Mouse (Mus musculus): ENCODE data around the gene Gfpt1. TPM values are rescaled to one million over a fixed set of nuclear protein-coding genes. Genes with fewer than 3 reads are reported as not detected.

Gene Gfpt1
- polyA plus RNA-seq, 1 experiment from 2014 or later: 19.0 TPM

GRCm38 (mm10) chr6:87111493-87111892 lies 68.8 kb downstream of the Gfpt1 start:
- H3K27ac ChIP-seq: no peak overlapping the region
- no peak for ATAC-seq (ENCODE audit: low FRiP score)
- no peak overlapping the region for H3K4me2 ChIP-seq
- no peaks in the 10 kb centered on the region for H3K9me3 ChIP-seq
- no peaks in the 10 kb centered on the region for H3K27me3 ChIP-seq
- WGBS: 94% methylated on average over 1 of the region's 1 CpGs
- H3K36me3 ChIP-seq: no peaks in the 10 kb centered on the region
- no peak overlapping the region for H3K4me3 ChIP-seq
- no peak overlapping the region for H3K9ac ChIP-seq
- no peaks in the 10 kb centered on the region for H3K4me1 ChIP-seq (replicated peaks)

- H3K9ac ChIP-seq: no peak overlapping the region
- no peak overlapping the region for H3K27ac ChIP-seq
- no peaks in the 10 kb centered on the region for H3K9me3 ChIP-seq
- ATAC-seq (ENCODE audit: low FRiP score): no peak
- H3K4me3 ChIP-seq: no peak overlapping the region
- 77% methylated on average over 6 of the region's 6 CpGs for WGBS
- H3K36me3 ChIP-seq: no peaks in the 10 kb centered on the region
- H3K27me3 ChIP-seq: no peaks in the 10 kb centered on the region
- no peak overlapping the region for H3K4me2 ChIP-seq
- no peaks in the 10 kb centered on the region for H3K4me1 ChIP-seq (replicated peaks)
Measured at GRCm38 (mm10) chr6:87112125-87112524, 69.5 kb downstream of the Gfpt1 start.

- Histone ChIP-seq H3K4me1 (replicated peaks) (no peaks in the 10 kb centered on the region), H3K9ac (no peak overlapping the region), H3K4me3 (no peak overlapping the region), H3K27me3 (no peaks in the 10 kb centered on the region), H3K4me2 (no peak overlapping the region), H3K36me3 (no peaks in the 10 kb centered on the region), H3K9me3 (no peaks in the 10 kb centered on the region), H3K27ac (no peak overlapping the region)
- ATAC-seq (ENCODE audit: low FRiP score): no peak
- WGBS: 68% methylated on average over 2 of the region's 2 CpGs
Measured at GRCm38 (mm10) chr6:87115981-87116380, 73.3 kb downstream of the Gfpt1 start.

- H3K9ac ChIP-seq: no peak overlapping the region
Measured at GRCm38 (mm10) chr6:87116596-87116995, 74.0 kb downstream of the Gfpt1 start.

GRCm38 (mm10) chr6:87119066-87119837 lies 76.6 kb downstream of the Gfpt1 start:
- Histone ChIP-seq H3K4me2 (no peak overlapping the region), H3K9ac (no peak overlapping the region), H3K36me3 (no peaks in the 10 kb centered on the region), H3K27me3 (no peaks in the 10 kb centered on the region), H3K9me3 (no peaks in the 10 kb centered on the region), H3K4me1 (replicated peaks) (no peaks in the 10 kb centered on the region), H3K27ac (no peak overlapping the region), H3K4me3 (no peak overlapping the region)
- no peak for ATAC-seq (ENCODE audit: low FRiP score)
- 93% methylated on average over 20 of the region's 20 CpGs for WGBS

More at GRCm38 (mm10) chr6:87116596-87116995, 74.0 kb downstream of the Gfpt1 start:
- no peak for ATAC-seq (ENCODE audit: low FRiP score)
- no peak overlapping the region for H3K4me3 ChIP-seq
- H3K4me2 ChIP-seq: no peak overlapping the region
- H3K4me1 ChIP-seq (replicated peaks): no peaks in the 10 kb centered on the region
- WGBS: 87% methylated on average over 7 of the region's 7 CpGs
- H3K9me3 ChIP-seq: no peaks in the 10 kb centered on the region
- H3K27me3 ChIP-seq: no peaks in the 10 kb centered on the region
- H3K36me3 ChIP-seq: no peaks in the 10 kb centered on the region
- H3K27ac ChIP-seq: no peak overlapping the region

- Histone ChIP-seq H3K36me3 (no peaks in the 10 kb centered on the region), H3K4me2 (no peak overlapping the region), H3K9ac (no peak overlapping the region), H3K27me3 (no peaks in the 10 kb centered on the region), H3K4me3 (no peak overlapping the region), H3K9me3 (no peaks in the 10 kb centered on the region), H3K27ac (no peak overlapping the region), H3K4me1 (replicated peaks) (no peaks in the 10 kb centered on the region)
- WGBS: 84% methylated on average over 4 of the region's 4 CpGs
- no peak for ATAC-seq (ENCODE audit: low FRiP score)
Measured at GRCm38 (mm10) chr6:87119975-87120374, 77.3 kb downstream of the Gfpt1 start.

GRCm38 (mm10) chr6:87120661-87121060 lies 78.0 kb downstream of the Gfpt1 start:
- no peak overlapping the region for H3K9ac ChIP-seq
- 90% methylated on average over 6 of the region's 6 CpGs for WGBS

GRCm38 (mm10) chr6:87121961-87122360 lies 79.3 kb downstream of the Gfpt1 start:
- Histone ChIP-seq H3K4me2 (no peak overlapping the region), H3K27ac (no peak overlapping the region), H3K9me3 (no peaks in the 10 kb centered on the region), H3K4me1 (replicated peaks) (no peaks in the 10 kb centered on the region), H3K9ac (no peak overlapping the region), H3K27me3 (no peaks in the 10 kb centered on the region), H3K36me3 (no peaks in the 10 kb centered on the region), H3K4me3 (no peak overlapping the region)
- ATAC-seq (ENCODE audit: low FRiP score): no peak
- 88% methylated on average over 7 of the region's 7 CpGs for WGBS

More at GRCm38 (mm10) chr6:87120661-87121060, 78.0 kb downstream of the Gfpt1 start:
- Histone ChIP-seq H3K4me3 (no peak overlapping the region), H3K27ac (no peak overlapping the region), H3K4me1 (replicated peaks) (no peaks in the 10 kb centered on the region), H3K4me2 (no peak overlapping the region), H3K9me3 (no peaks in the 10 kb centered on the region), H3K36me3 (no peaks in the 10 kb centered on the region), H3K27me3 (no peaks in the 10 kb centered on the region)
- no peak for ATAC-seq (ENCODE audit: low FRiP score)

GRCm38 (mm10) chr6:87123406-87123805 lies 80.8 kb downstream of the Gfpt1 start:
- no peak overlapping the region for H3K4me2 ChIP-seq
- no peaks in the 10 kb centered on the region for H3K9me3 ChIP-seq
- ATAC-seq (ENCODE audit: low FRiP score): no peak
- H3K4me1 ChIP-seq (replicated peaks): no peaks in the 10 kb centered on the region
- H3K36me3 ChIP-seq: no peaks in the 10 kb centered on the region
- no peak overlapping the region for H3K4me3 ChIP-seq
- no peak overlapping the region for H3K9ac ChIP-seq
- H3K27me3 ChIP-seq: no peaks in the 10 kb centered on the region
- 90% methylated on average over 6 of the region's 6 CpGs for WGBS
- no peak overlapping the region for H3K27ac ChIP-seq

- WGBS: 84% methylated on average over 4 of the region's 4 CpGs
Measured at GRCm38 (mm10) chr6:87123973-87124372, 81.3 kb downstream of the Gfpt1 start.

GRCm38 (mm10) chr6:87127049-87127753 lies 84.6 kb downstream of the Gfpt1 start:
- no peaks in the 10 kb centered on the region for H3K9me3 ChIP-seq
- WGBS: 70% methylated on average over 8 of the region's 8 CpGs
- ATAC-seq (ENCODE audit: low FRiP score): no peak
- no peak overlapping the region for H3K9ac ChIP-seq
- no peaks in the 10 kb centered on the region for H3K36me3 ChIP-seq
- H3K4me2 ChIP-seq: no peak overlapping the region
- no peak overlapping the region for H3K27ac ChIP-seq
- H3K27me3 ChIP-seq: no peaks in the 10 kb centered on the region
- H3K4me3 ChIP-seq: no peak overlapping the region
- H3K4me1 ChIP-seq (replicated peaks): no peaks in the 10 kb centered on the region

More at GRCm38 (mm10) chr6:87123973-87124372, 81.3 kb downstream of the Gfpt1 start:
- no peaks in the 10 kb centered on the region for H3K4me1 ChIP-seq (replicated peaks)
- H3K4me3 ChIP-seq: no peak overlapping the region
- no peak overlapping the region for H3K9ac ChIP-seq
- no peaks in the 10 kb centered on the region for H3K36me3 ChIP-seq
- ATAC-seq (ENCODE audit: low FRiP score): no peak
- no peaks in the 10 kb centered on the region for H3K9me3 ChIP-seq
- no peak overlapping the region for H3K27ac ChIP-seq
- H3K27me3 ChIP-seq: no peaks in the 10 kb centered on the region
- no peak overlapping the region for H3K4me2 ChIP-seq

- Histone ChIP-seq H3K27me3 (no peaks in the 10 kb centered on the region), H3K4me1 (replicated peaks) (0 out of 2 replicates have a peak, but pooled peaks cover 4% of the 10 kb centered on the region), H3K4me2 (no peak overlapping the region), H3K27ac (no peak overlapping the region), H3K4me3 (no peak overlapping the region), H3K9me3 (no peaks in the 10 kb centered on the region), H3K36me3 (no peaks in the 10 kb centered on the region), H3K9ac (no peak overlapping the region)
- no peak for ATAC-seq (ENCODE audit: low FRiP score)
- WGBS: 93% methylated on average over 8 of the region's 8 CpGs
Measured at GRCm38 (mm10) chr6:87129861-87130260, 87.2 kb downstream of the Gfpt1 start.

All from hindbrain, embryonic 13.5 days (tissue).